Mouse (Mus musculus) ES-Bruce4 (cell line): ENCODE results near the gene Arhgap15.

Experiments used
- CTCF ChIP-seq: IDR thresholded peaks from one replicate; pipeline ENCODE4 v1.8.1; 2011; ENCODE audit warnings: low read depth, low read length
- POLR2A ChIP-seq: IDR thresholded peaks from one replicate; pipeline ENCODE4 v1.8.1; 2011; ENCODE audit warnings: low read length; ENCODE audit not compliant: insufficient read depth

GRCm38 (mm10) chr2:44334006-44334405, 585.4 kb downstream of the Arhgap15 start:
- TF ChIP-seq CTCF (no peak), POLR2A (no peak)
